Mouse (Mus musculus): ENCODE data around the gene Cadm3. TPM values are rescaled to one million over a fixed set of nuclear protein-coding genes. Genes with fewer than 3 reads are reported as not detected.

The Cadm3 gene
- polyA plus RNA-seq, 1 experiment from 2014 or later = 11.6 TPM

- no peaks in the 10 kb centered on the region for H3K9me3 ChIP-seq (ENCODE audit: control insufficient read depth, low read length)
- no peak overlapping the region for H3K9ac ChIP-seq (ENCODE audit: low read depth, low read length)
- ATAC-seq (ENCODE audit: low read depth) (no peak), DNase-seq (ENCODE audit: low spot score) (no peak)
- H3K27ac ChIP-seq (replicated peaks; ENCODE audit: low read depth, low read length) = no peak overlapping the region
- H3K4me3 ChIP-seq (ENCODE audit: low read depth, low read length) = no peak overlapping the region
- H3K36me3 ChIP-seq (ENCODE audit: control insufficient read depth, insufficient read depth, low read length) = no peaks in the 10 kb centered on the region
- H3K4me2 ChIP-seq (ENCODE audit: low read depth, low read length) = no peak overlapping the region
- peaks cover 5% of the 10 kb centered on the region; the same call in 1 of the 2 replicates for H3K4me1 ChIP-seq (ENCODE audit: control insufficient read depth, insufficient read depth, low read length)
- no peaks in the 10 kb centered on the region for H3K27me3 ChIP-seq (replicated peaks; ENCODE audit: control insufficient read depth, insufficient read depth, low read length)
- 56% methylated on average over 11 of the region's 11 CpGs for WGBS
These were observed 31.6 kb downstream of the Cadm3 start for GRCm38 (mm10) chr1:173335903-173336302.

GRCm38 (mm10) chr1:173333312-173334253 is 33.9 kb downstream of the Cadm3 start, which contains the start of gene Ackr1:
Ackr1 (minus strand) TSS chr1:173333750.
- Histone ChIP-seq H3K9me3 (ENCODE audit: control insufficient read depth, low read length) (no peaks in the 10 kb centered on the region), H3K4me1 (ENCODE audit: control insufficient read depth, insufficient read depth, low read length) (peaks cover 5% of the 10 kb centered on the region; the same call in 1 of the 2 replicates), H3K27me3 (replicated peaks; ENCODE audit: control insufficient read depth, insufficient read depth, low read length) (no peaks in the 10 kb centered on the region), H3K27ac (replicated peaks; ENCODE audit: low read depth, low read length) (no peak within 1 kb of the TSS), H3K36me3 (ENCODE audit: control insufficient read depth, insufficient read depth, low read length) (no peaks in the 10 kb centered on the region), H3K4me3 (ENCODE audit: low read depth, low read length) (no peak within 1 kb of the TSS), H3K9ac (ENCODE audit: low read depth, low read length) (no peak within 1 kb of the TSS), H3K4me2 (ENCODE audit: low read depth, low read length) (no peak within 1 kb of the TSS)
- 73% methylated on average over 9 of the region's 9 CpGs for WGBS
- DNase-seq (ENCODE audit: low spot score) (no peak), ATAC-seq (ENCODE audit: low read depth) (no peak)

DNA sequence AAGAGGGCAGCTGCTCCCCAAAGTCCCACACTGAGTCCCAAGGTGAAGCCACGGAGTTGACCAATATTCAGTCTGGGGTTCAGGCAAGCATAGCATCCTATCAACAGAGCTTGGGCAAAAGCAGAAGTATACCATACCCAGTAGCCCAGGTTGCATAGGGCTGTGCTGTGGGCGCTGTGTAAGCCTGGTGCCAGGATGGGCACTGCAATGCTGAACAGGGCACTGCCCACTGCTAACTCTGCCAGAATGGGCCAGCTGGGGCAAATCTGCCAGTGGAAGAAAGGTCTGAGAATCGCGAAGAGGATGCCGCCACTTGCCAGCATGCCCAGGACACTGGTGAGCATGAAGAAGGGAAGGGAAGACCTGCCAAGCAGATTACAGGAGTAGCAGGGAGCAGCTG is 35.1 kb downstream of the Cadm3 start:
- ATAC-seq (ENCODE audit: low read depth) = no peak
- Histone ChIP-seq H3K27ac (replicated peaks; ENCODE audit: low read depth, low read length) (no peak overlapping the region), H3K36me3 (ENCODE audit: control insufficient read depth, insufficient read depth, low read length) (no peaks in the 10 kb centered on the region), H3K4me1 (ENCODE audit: control insufficient read depth, insufficient read depth, low read length) (peaks cover 5% of the 10 kb centered on the region; the same call in 1 of the 2 replicates), H3K4me3 (ENCODE audit: low read depth, low read length) (no peak overlapping the region), H3K4me2 (ENCODE audit: low read depth, low read length) (no peak overlapping the region), H3K9ac (ENCODE audit: low read depth, low read length) (no peak overlapping the region), H3K27me3 (replicated peaks; ENCODE audit: control insufficient read depth, insufficient read depth, low read length) (no peaks in the 10 kb centered on the region), H3K9me3 (ENCODE audit: control insufficient read depth, low read length) (no peaks in the 10 kb centered on the region)
- 95% methylated on average over 5 of the region's 5 CpGs for WGBS
- no peak for DNase-seq (ENCODE audit: low spot score)

- no peaks in the 10 kb centered on the region for H3K36me3 ChIP-seq (ENCODE audit: control insufficient read depth, insufficient read depth, low read length)
- 79% methylated on average over 5 of the region's 5 CpGs for WGBS
- H3K4me1 ChIP-seq (ENCODE audit: control insufficient read depth, insufficient read depth, low read length) = no peaks in the 10 kb centered on the region
- no peaks in the 10 kb centered on the region for H3K9me3 ChIP-seq (ENCODE audit: control insufficient read depth, low read length)
- H3K27me3 ChIP-seq (replicated peaks; ENCODE audit: control insufficient read depth, insufficient read depth, low read length) = no peaks in the 10 kb centered on the region
- no peak for DNase-seq (ENCODE audit: low spot score)
- no peak overlapping the region for H3K4me2 ChIP-seq (ENCODE audit: low read depth, low read length)
- no peak overlapping the region for H3K4me3 ChIP-seq (ENCODE audit: low read depth, low read length)
- no peak overlapping the region for H3K9ac ChIP-seq (ENCODE audit: low read depth, low read length)
- ATAC-seq (ENCODE audit: low read depth) = no peak
- H3K27ac ChIP-seq (replicated peaks; ENCODE audit: low read depth, low read length) = no peak overlapping the region
These were observed 37.8 kb downstream of the Cadm3 start for GRCm38 (mm10) chr1:173329743-173330142.

DNA sequence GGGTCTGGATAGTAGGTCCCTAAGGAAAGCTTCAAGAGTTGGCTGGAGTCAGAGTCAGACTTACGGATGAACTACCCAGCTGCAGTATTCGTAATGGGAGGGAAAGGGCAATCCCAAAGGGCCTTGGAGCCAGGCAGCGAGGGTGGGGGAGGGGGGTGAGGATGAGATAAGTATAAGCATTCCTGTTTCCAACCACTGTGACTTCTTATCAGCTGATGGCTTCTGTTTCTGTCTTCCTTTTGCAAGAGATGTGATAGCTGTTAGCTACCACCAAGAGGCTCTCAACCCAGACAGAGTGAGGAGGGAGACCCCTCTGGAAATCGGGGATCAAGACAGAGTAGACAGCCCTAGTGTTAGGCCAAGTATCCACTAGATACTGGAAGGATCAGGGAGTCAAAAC is 38.3 kb downstream of the Cadm3 start:
- no peaks in the 10 kb centered on the region for H3K4me1 ChIP-seq (ENCODE audit: control insufficient read depth, insufficient read depth, low read length)
- H3K9ac ChIP-seq (ENCODE audit: low read depth, low read length) = no peak overlapping the region
- ATAC-seq (ENCODE audit: low read depth) = no peak
- H3K4me2 ChIP-seq (ENCODE audit: low read depth, low read length) = no peak overlapping the region
- WGBS = 41% methylated on average over 4 of the region's 4 CpGs
- H3K9me3 ChIP-seq (ENCODE audit: control insufficient read depth, low read length) = no peaks in the 10 kb centered on the region
- no peak overlapping the region for H3K27ac ChIP-seq (replicated peaks; ENCODE audit: low read depth, low read length)
- no peaks in the 10 kb centered on the region for H3K36me3 ChIP-seq (ENCODE audit: control insufficient read depth, insufficient read depth, low read length)
- H3K27me3 ChIP-seq (replicated peaks; ENCODE audit: control insufficient read depth, insufficient read depth, low read length) = no peaks in the 10 kb centered on the region
- DNase-seq (ENCODE audit: low spot score) = no peak
- no peak overlapping the region for H3K4me3 ChIP-seq (ENCODE audit: low read depth, low read length)

DNA sequence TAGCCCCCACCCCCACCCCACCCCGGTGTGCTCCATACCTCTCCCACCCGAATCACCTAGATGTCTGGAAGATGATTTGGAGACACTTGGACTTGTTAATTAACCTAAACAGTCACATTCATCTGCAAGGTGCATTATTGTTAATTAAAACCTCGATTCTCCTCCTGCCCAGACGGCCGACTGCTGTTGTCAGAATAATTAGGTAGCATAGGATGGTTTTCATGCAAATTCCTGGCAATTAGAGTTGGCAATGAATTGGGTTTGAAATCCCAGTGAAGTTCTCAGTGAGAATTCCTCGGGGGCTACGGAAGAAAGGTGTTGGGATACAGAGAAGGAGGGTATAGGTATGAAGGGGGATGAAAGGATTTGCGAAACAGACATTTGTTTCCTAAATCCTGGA is 39.0 kb downstream of the Cadm3 start:
- no peak overlapping the region for H3K4me3 ChIP-seq (ENCODE audit: low read depth, low read length)
- no peak overlapping the region for H3K27ac ChIP-seq (replicated peaks; ENCODE audit: low read depth, low read length)
- no peak overlapping the region for H3K4me2 ChIP-seq (ENCODE audit: low read depth, low read length)
- 53% methylated on average over 8 of the region's 8 CpGs for WGBS
- ATAC-seq (ENCODE audit: low read depth) (no peak), DNase-seq (ENCODE audit: low spot score) (no peak)
- no peaks in the 10 kb centered on the region for H3K27me3 ChIP-seq (replicated peaks; ENCODE audit: control insufficient read depth, insufficient read depth, low read length)
- no peaks in the 10 kb centered on the region for H3K36me3 ChIP-seq (ENCODE audit: control insufficient read depth, insufficient read depth, low read length)
- no peak overlapping the region for H3K9ac ChIP-seq (ENCODE audit: low read depth, low read length)
- H3K4me1 ChIP-seq (ENCODE audit: control insufficient read depth, insufficient read depth, low read length) = no peaks in the 10 kb centered on the region
- no peaks in the 10 kb centered on the region for H3K9me3 ChIP-seq (ENCODE audit: control insufficient read depth, low read length)

DNA sequence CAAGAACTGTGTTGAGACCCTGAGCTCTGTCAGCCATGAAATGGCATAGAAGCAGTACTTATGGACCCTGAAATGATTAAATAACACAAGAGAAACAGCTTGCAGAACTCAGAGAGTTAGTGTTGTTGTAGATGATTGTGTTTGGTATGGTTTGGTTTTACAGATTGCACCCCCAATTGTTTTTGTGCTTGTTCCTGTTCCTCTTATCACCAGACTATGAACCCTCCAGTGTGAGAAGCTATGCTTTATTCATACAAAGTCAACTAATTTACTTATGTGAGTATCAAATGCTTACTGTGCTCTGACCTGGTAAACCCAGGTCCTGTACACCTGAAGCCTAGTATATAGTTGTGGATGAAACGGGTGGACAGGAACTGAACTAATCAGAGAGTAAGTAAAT is 40.9 kb downstream of the Cadm3 start:
- H3K36me3 ChIP-seq (ENCODE audit: control insufficient read depth, insufficient read depth, low read length) = no peaks in the 10 kb centered on the region
- no peak overlapping the region for H3K9ac ChIP-seq (ENCODE audit: low read depth, low read length)
- no peaks in the 10 kb centered on the region for H3K9me3 ChIP-seq (ENCODE audit: control insufficient read depth, low read length)
- no peak overlapping the region for H3K27ac ChIP-seq (replicated peaks; ENCODE audit: low read depth, low read length)
- no peaks in the 10 kb centered on the region for H3K4me1 ChIP-seq (ENCODE audit: control insufficient read depth, insufficient read depth, low read length)
- ATAC-seq (ENCODE audit: low read depth) = no peak
- DNase-seq (ENCODE audit: low spot score) = no peak
- WGBS = 66% methylated on average over 1 of the region's 1 CpGs
- no peak overlapping the region for H3K4me2 ChIP-seq (ENCODE audit: low read depth, low read length)
- no peak overlapping the region for H3K4me3 ChIP-seq (ENCODE audit: low read depth, low read length)
- H3K27me3 ChIP-seq (replicated peaks; ENCODE audit: control insufficient read depth, insufficient read depth, low read length) = no peaks in the 10 kb centered on the region

DNA sequence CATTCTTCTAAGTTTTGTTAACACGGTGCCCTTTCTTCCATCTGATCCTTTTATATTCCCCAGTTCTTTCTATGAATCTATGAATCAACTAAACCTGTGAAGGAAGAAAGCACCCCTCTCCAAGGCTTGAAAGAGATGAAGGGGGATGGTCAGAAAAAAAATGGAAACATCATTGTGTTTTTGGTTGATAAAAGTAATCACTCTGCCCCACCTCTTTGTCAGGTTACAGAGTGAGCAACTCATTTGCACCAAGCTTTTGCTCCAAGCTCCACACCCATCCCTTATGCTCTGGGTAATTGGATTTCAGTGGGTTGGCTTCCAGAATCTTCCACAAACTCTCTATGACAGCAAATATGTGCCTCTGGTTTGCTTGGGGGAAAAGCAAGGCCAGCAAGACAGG is 42.1 kb downstream of the Cadm3 start:
- H3K36me3 ChIP-seq (ENCODE audit: control insufficient read depth, insufficient read depth, low read length) = no peaks in the 10 kb centered on the region
- ATAC-seq (ENCODE audit: low read depth) (no peak), DNase-seq (ENCODE audit: low spot score) (no peak)
- no peak overlapping the region for H3K9ac ChIP-seq (ENCODE audit: low read depth, low read length)
- no peaks in the 10 kb centered on the region for H3K4me1 ChIP-seq (ENCODE audit: control insufficient read depth, insufficient read depth, low read length)
- no peak overlapping the region for H3K4me2 ChIP-seq (ENCODE audit: low read depth, low read length)
- WGBS = 94% methylated on average over 1 of the region's 1 CpGs
- no peak overlapping the region for H3K27ac ChIP-seq (replicated peaks; ENCODE audit: low read depth, low read length)
- H3K4me3 ChIP-seq (ENCODE audit: low read depth, low read length) = no peak overlapping the region
- H3K9me3 ChIP-seq (ENCODE audit: control insufficient read depth, low read length) = no peaks in the 10 kb centered on the region
- no peaks in the 10 kb centered on the region for H3K27me3 ChIP-seq (replicated peaks; ENCODE audit: control insufficient read depth, insufficient read depth, low read length)

- Histone ChIP-seq H3K4me2 (ENCODE audit: low read depth, low read length) (no peak overlapping the region), H3K36me3 (ENCODE audit: control insufficient read depth, insufficient read depth, low read length) (no peaks in the 10 kb centered on the region), H3K4me3 (ENCODE audit: low read depth, low read length) (no peak overlapping the region), H3K27ac (replicated peaks; ENCODE audit: low read depth, low read length) (no peak overlapping the region), H3K9me3 (ENCODE audit: control insufficient read depth, low read length) (no peaks in the 10 kb centered on the region), H3K4me1 (ENCODE audit: control insufficient read depth, insufficient read depth, low read length) (no peaks in the 10 kb centered on the region), H3K9ac (ENCODE audit: low read depth, low read length) (no peak overlapping the region), H3K27me3 (replicated peaks; ENCODE audit: control insufficient read depth, insufficient read depth, low read length) (no peaks in the 10 kb centered on the region)
- 60% methylated on average over 4 of the region's 4 CpGs for WGBS
- DNase-seq (ENCODE audit: low spot score) = no peak
- no peak for ATAC-seq (ENCODE audit: low read depth)
These were observed 42.5 kb downstream of the Cadm3 start for GRCm38 (mm10) chr1:173324961-173325360.

All from embryonic facial prominence, embryonic 14.5 days (tissue).